Mouse (Mus musculus) lung, postnatal 10 days (tissue): ENCODE results near the gene Suds3.

ENCODE experiments used
- DNase-seq: peaks from one replicate; pipeline ENCODE4 v3.0.0; 2021

The Suds3 gene

GRCm38 (mm10) chr5:117134889-117135456 lies 19.1 kb upstream of the Suds3 start:
- DNase-seq = no peak

DNA sequence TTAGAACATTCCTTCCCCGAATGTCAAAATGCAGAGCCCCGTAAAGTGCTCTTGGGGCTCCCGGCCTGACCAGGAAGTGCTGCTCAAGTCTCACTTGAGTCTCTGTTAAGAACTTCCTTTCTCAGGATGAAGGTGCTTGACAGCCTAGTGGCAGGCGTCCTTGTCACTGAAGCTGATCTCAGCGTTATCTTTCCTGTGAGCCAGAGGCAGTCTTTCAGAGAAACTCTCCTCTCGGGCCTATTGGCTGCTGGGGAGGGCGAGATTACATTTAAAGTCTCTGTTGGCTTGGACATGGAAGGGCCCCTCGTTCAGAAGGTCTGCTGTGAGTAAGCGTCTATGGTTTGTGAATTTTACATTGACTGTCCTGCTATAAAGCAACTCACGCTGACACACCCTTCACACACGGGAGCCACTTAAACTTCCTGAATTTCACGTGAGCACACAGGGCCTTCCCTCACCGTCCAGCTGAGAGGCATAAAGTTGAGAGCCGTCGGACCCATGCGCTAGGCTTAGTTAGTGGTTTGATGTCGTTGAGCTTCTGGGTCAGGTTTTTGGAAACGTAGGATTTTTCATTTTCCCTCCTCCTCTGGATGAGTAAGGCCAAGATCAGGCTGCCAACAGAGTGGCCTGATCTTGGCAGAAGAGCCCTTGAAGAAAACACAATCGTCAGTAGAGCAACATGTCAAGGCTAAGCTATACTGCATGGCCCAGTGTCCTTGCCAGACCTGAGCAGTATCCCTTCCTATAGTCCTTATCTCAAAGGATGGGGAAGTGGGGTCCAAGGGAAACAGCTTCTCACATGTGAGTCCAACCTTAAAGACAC lies 18.4 kb upstream of the Suds3 start:
- DNase-seq = peak; percentile 79

GRCm38 (mm10) chr5:117133446-117134065 lies 17.6 kb upstream of the Suds3 start:
- peak; percentile 54 for DNase-seq

DNA sequence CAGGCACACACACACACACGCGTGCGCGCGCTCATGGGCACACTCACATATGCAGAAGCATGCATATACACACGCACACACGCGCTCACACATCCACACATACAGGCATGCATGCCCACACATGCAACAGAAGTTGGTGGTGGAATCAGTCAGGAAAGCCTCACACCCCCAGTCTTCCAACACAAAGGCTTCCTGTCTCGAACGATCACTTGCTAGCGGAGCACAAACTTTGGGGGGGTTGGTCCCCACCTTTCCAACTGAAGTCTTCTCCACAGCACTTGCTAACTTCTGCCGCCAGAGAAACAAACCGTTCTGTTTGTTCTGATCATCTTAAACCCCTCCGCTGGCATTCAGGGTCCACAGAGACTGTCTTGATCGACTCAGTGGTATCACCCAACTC lies 14.8 kb upstream of the Suds3 start:
- no peak for DNase-seq

DNA sequence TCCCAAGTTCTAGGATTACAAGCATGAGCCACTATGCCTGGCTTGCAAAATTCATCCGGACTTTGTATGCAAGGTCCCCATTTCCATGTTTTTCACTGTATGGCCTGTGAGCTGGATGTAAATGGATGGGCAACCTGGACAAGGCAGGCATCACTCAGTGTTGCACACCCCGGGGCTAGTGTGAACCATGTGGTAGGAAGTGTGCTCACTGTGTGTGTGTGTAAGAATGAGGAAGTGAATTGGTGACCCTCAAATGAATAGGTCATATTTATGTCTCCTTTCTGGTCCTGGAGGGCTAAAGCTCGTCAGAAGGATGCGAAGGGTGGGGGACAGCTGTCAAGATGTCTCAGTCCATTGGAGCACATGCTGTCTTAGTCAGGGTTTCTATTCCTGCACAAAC lies 11.1 kb upstream of the Suds3 start:
- no peak for DNase-seq

- DNase-seq = no peak
Measured at GRCm38 (mm10) chr5:117125482-117126346, 9.8 kb upstream of the Suds3 start.

- DNase-seq = no peak
Measured at GRCm38 (mm10) chr5:117123840-117124239, 7.9 kb upstream of the Suds3 start.

GRCm38 (mm10) chr5:117123102-117123501 lies 7.2 kb upstream of the Suds3 start:
- no peak for DNase-seq

DNA sequence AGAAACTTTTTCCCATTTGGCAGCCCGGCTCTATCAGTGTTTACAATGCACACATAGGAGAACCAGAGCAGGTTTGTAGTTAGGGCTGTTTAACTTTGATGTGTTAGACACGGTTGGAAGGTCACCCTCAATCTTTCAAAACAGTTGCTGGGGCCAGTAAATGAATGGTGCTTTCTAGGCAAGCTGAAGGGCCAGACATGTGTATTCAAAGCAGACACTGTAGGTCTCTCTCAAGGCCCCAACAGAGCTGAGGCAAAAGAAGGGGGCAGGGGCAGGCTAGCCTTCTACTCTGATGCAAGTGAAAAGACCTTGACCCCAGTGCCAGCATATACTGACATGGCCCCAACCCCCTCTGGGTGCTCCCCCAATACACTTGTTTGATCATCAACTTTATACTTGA lies 5.7 kb upstream of the Suds3 start:
- DNase-seq = no peak

DNA sequence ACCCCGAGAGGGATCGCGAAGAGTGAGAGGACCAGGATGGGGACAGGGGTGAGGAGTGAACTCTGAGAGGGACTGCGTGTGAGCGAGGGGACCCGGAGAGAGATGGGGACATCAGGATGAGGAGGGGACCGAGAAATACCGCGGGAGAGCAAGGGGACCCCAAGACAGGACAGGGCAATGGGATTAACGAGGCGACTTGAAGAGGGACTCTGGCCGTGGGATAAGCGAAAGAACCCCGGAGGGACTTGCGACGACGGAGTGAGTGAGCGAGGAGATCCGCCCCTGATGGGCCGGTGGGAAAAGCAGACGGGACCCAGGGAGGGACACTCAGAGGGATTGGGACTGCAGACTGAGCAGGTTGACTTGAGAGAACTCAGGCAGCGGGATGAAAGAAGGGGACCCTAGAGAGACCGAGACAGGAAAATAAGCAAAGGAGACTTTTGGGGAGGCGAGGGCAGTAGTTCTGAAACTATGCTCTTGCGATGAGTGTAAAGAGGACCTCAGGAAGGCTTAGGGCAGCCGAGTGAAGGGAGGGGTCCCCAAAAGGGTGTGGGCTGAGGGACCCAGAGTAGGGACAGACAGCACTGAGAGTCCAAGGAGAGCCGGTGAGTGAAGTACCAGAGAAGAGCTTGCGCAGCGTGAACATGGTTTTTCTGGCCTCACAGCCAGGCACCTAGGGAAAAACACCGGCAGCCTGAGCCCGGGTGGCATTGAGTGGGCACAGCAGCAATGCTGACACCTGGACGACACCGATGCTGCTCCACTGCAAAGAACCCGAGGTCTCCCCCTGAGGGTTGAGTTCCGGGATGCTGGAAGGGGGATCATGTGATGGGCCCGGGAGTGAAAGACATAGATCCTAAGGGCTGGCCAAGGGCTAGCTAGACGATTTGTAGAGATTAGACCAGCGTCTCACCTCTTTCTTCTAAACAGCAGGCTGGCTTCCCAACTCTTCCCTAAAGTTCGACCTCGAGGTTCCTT lies 4.9 kb upstream of the Suds3 start:
- peak; percentile 32 for DNase-seq

GRCm38 (mm10) chr5:117119777-117120488 lies 4.0 kb upstream of the Suds3 start, which contains the start of gene Taok3:
TSS of gene Taok3 (plus strand) at chr5:117120129.
- DNase-seq = peak; percentile 100

DNA sequence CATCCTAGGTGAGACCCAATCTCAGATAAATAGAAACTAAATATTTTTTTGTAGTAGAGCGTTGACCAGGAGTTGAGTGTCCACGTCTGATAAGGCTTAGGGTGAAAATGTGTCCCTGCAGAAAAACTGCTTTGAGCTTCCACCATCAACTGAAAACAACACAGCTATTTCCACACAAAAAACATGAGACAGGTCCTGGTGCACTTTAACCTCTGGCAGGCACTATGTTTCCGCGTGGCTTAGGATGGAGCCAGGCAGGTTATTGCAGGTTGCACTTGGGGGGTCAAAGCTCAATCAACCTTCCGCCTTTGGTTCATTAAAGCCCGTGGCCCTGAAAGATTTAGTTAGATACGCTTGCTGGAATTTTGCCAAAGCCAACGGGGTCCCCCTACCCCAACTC lies 2.9 kb upstream of the Suds3 start:
- no peak for DNase-seq

GRCm38 (mm10) chr5:117118220-117118619 lies 2.3 kb upstream of the Suds3 start:
- DNase-seq = no peak

DNA sequence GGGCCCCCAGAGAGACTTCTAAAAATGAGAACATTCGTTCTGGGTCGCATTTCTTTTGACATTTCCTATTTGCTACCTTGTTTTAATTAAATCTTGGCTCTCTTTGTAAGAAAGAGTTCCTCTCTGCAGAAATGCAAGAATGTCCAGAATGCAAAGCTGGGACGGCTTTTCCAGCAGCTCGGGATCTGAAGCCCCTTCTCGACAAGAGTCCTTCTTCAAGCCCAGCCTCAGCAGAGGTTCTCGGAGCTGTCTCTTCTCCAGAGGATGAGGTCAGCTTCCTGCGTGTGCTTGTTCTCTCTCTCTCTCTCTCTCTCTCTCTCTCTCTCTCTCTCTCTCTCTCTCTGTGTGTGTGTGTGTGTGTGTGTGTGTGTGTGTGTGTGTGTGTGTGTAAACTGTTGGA lies 1.8 kb upstream of the Suds3 start:
- DNase-seq = no peak

GRCm38 (mm10) chr5:117117241-117117640 lies 1.3 kb upstream of the Suds3 start:
- no peak for DNase-seq

GRCm38 (mm10) chr5:117116660-117117059 lies 747 bp upstream of the Suds3 start:
- no peak for DNase-seq

- peak; percentile 61 for DNase-seq
Measured at GRCm38 (mm10) chr5:117115193-117115767, 633 bp downstream of the Suds3 start.

DNA sequence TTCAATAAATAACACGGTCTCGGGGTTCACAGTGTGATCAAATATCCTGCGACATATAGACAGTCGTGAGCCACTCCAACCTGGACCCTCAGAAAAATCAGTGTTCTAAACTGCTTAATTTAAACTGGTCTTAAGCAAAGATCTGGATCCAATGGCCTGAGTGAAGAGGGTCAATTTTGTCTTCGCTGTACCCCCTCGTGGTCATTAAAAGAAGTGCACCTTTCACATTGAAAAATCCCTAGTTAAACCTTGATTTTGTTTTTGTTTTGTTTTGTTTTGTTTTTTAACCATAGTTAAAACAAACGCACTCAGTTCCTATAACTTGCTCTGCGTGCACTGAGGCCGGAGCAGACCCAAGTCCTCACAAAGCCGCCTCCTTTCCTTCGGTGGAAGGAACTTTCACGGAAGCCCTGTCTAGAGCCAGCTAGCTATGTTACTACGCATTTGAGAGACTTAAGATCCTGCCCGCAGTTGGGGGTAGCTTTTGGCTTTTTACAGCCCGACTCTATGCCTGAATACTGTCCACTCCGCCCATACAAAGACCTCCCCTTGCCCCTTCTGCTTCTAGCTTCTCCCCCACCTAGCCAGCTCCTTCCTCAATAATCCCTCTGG lies 1.2 kb downstream of the Suds3 start:
- peak; percentile 38 for DNase-seq

DNA sequence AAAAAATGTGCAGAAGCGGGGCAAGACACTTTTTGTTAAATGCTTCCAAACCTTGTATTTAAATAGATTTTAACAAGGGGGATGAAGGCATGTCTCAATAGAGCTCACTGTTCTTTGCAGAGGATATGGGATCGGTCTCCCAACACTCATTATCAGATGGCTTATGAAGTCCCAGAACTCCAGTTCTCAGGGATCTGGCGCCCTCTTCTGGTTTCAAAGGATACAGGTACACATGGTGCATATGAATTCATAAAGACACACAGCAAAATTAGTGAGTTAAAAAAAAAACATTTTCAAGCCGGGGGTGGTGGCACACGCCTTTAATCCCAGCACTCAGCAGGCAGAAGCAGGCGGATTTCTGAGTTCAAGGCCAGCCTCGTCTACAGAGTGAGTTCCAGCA lies 2.6 kb downstream of the Suds3 start:
- DNase-seq = peak; percentile 39

- no peak for DNase-seq
Measured at GRCm38 (mm10) chr5:117111774-117112112, 4.2 kb downstream of the Suds3 start.
